Mouse (Mus musculus): ENCODE measurements at regions not wholly inside any gene's neighbourhood (a gene's known extent, or its start where the extent isn't known, plus 50 kb on each side); places are given as distances from the start of the nearest gene placed in this dataset.

DNA sequence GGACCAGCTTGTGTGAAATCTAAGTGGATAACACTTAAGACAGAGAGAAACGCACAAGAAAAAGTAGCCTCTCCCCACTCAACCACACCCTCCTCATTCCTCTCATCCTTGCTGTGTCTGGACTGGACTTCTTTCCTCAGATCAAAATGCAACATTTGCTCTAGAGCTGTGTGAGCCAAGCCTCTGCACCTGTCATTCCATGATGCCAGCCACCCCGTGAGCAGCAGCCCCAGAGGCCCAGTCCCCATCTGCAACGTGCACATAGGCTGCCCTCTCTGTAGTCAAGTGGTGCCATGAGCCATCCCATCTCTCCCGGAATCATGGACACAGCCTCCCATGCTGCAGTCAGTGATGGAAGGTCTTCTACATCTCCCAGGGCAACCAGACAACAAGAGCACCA is 55.1 kb upstream of the Gpc1 start:
- no peak overlapping the region for H3K9ac ChIP-seq
- H3K4me3 ChIP-seq (ENCODE audit: low read depth, low read length), result no peak overlapping the region
- H3K27ac ChIP-seq (ENCODE audit: low read depth, low read length), result no peak overlapping the region
- ATAC-seq (no peak), DNase-seq (no peak)
- TF ChIP-seq CTCF (IDR thresholded peaks at IDR 0.05; ENCODE audit: low read depth), result no peak
- H3K4me1 ChIP-seq (ENCODE audit: insufficient read depth), result no peaks in the 10 kb centered on the region
- no peaks in the 10 kb centered on the region for H3K36me3 ChIP-seq (ENCODE audit: insufficient read depth)
- H3K9me3 ChIP-seq (ENCODE audit: low read length), result no peaks in the 10 kb centered on the region
- H3K4me2 ChIP-seq (ENCODE audit: low read depth), result no peak overlapping the region
- 74% methylated on average over 4 of the region's 4 CpGs for WGBS
- H3K27me3 ChIP-seq (ENCODE audit: insufficient read depth, low read length), result no peaks in the 10 kb centered on the region

DNA sequence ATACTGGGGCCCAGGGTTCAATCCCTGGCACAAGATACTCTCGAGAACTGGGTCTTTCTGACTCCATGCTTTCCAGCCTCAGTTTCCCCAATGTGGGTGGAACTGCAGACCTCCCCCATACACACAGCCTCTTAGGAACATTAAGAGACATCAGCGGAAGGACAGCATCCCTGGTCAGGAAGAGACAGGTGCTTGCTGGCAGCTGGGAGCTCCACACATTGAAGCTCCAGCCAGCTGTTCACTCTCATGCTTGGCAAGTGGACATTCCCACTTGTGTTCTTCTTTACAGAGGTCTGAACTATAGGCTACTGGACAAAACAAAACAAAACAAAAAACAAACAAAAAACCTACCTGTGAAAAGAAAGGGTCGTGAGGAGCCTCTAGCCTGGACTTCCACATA is 55.5 kb upstream of the Gpc1 start:
- no peak overlapping the region for H3K4me2 ChIP-seq (ENCODE audit: low read depth)

DNA sequence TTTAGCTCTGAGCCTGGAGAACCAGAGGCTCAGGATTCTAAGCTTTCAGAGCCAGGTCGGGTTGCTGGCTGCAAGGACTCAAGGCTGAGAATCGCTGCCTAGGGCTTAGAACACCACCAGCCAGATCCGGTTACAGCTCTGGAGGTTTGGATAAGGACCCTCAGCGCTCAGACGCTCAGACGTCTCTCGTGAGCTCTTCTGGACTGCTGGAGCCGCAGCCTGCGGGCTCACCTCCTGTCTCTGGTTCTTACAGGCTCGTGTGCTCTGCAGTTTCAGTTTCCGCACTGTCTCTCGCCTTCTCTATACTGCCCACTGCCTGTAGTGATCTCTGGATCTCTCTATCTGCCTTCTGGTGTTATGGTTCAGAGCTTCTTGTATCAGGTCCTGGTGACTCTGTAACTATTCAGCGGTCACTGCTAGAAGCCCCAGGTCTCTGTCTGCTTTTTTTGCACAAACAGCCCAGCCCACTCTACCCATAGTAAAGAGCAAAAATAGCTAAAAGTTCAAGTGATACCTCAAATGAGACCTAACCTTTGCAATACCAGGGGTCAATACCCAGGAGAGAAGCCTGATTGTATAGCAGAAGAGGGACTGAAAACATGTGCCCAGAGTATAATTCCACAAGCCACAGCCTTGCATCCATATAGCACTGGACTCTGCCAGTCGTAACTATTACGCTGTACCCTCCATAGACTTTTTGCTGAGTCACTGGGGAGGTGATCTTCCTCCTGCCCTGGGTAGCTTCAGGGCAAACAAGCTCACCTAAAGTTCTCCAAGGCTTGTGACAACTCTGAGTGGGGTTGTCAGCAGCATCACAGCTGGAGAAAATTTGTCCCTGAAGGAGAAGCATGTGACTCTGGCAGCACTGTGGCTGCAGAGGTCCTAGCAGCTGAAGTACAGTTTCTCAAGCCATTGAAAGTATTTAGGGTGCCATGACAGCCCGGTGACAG is 56.4 kb upstream of the Gpc1 start:
- Histone ChIP-seq H3K27ac (ENCODE audit: low read depth, low read length) (no peak overlapping the region), H3K9me3 (ENCODE audit: low read length) (no peaks in the 10 kb centered on the region), H3K4me2 (ENCODE audit: low read depth) (no peak overlapping the region), H3K27me3 (ENCODE audit: insufficient read depth, low read length) (no peaks in the 10 kb centered on the region), H3K9ac (no peak overlapping the region), H3K36me3 (ENCODE audit: insufficient read depth) (no peaks in the 10 kb centered on the region), H3K4me1 (ENCODE audit: insufficient read depth) (no peaks in the 10 kb centered on the region), H3K4me3 (ENCODE audit: low read depth, low read length) (no peak overlapping the region)
- TF ChIP-seq CTCF (IDR thresholded peaks at IDR 0.05; ENCODE audit: low read depth), result no peak
- DNase-seq (no peak), ATAC-seq (no peak)
- 49% methylated on average over 16 of the region's 16 CpGs for WGBS

More for the DNA sequence above, 55.5 kb upstream of the Gpc1 start:
- DNase-seq (no peak), ATAC-seq (no peak)
- Histone ChIP-seq H3K4me1 (ENCODE audit: insufficient read depth) (no peaks in the 10 kb centered on the region), H3K4me3 (ENCODE audit: low read depth, low read length) (no peak overlapping the region), H3K27ac (ENCODE audit: low read depth, low read length) (no peak overlapping the region), H3K9me3 (ENCODE audit: low read length) (no peaks in the 10 kb centered on the region), H3K36me3 (ENCODE audit: insufficient read depth) (no peaks in the 10 kb centered on the region), H3K9ac (no peak overlapping the region), H3K27me3 (ENCODE audit: insufficient read depth, low read length) (no peaks in the 10 kb centered on the region)
- 91% methylated on average over 3 of the region's 3 CpGs for WGBS
- TF ChIP-seq CTCF (IDR thresholded peaks at IDR 0.05; ENCODE audit: low read depth), result no peak

DNA sequence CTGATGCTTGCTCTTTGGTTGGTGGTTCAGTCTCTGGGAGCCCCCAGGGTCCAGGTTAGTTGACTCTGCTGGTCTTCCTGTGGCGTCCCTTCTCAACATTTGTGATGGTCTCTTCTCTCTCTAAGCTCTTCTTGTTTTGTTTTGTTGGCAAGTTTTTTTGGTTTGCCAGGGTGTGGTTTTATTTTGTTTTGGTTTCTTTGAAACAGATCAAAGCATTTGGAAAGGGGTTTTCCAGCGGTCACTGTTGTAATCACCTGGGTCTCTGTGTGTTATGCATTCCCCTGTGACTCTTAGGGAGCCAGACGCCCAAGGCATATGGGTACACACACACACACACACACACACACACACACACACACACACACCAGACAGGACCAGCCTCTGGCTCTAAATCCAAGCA is 57.4 kb upstream of the Gpc1 start:
- H3K27ac ChIP-seq (ENCODE audit: low read depth, low read length), result no peak overlapping the region
- no peak for TF ChIP-seq CTCF (IDR thresholded peaks at IDR 0.05; ENCODE audit: low read depth)
- ATAC-seq (no peak), DNase-seq (no peak)
- no peaks in the 10 kb centered on the region for H3K4me1 ChIP-seq (ENCODE audit: insufficient read depth)
- no peaks in the 10 kb centered on the region for H3K36me3 ChIP-seq (ENCODE audit: insufficient read depth)
- 81% methylated on average over 3 of the region's 3 CpGs for WGBS
- no peak overlapping the region for H3K4me2 ChIP-seq (ENCODE audit: low read depth)
- H3K4me3 ChIP-seq (ENCODE audit: low read depth, low read length), result no peak overlapping the region
- H3K27me3 ChIP-seq (ENCODE audit: insufficient read depth, low read length), result no peaks in the 10 kb centered on the region
- H3K9me3 ChIP-seq (ENCODE audit: low read length), result no peaks in the 10 kb centered on the region
- H3K9ac ChIP-seq, result no peak overlapping the region

DNA sequence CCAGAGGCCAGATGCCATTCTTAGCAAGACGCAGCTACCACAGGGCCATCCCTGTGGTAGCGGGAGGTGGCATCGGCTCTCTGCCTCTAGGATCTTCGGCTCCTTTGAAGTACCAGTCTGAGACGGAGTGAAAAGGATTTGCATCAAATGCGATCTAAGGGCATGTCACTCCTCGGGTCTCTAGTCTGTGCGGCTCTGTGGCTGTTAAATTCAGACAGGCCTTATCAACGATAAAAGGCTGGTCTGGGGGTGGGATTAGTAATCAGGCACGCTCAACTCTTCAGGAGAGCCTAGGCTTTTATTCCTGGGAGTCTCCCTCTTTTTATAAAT is 58.7 kb upstream of the Gpc1 start:
- peak; percentile 27; the same call in 1 of the 2 replicates for ATAC-seq
- H3K4me2 ChIP-seq (ENCODE audit: low read depth), result no peak overlapping the region
- H3K9ac ChIP-seq, result no peak overlapping the region
- H3K36me3 ChIP-seq (ENCODE audit: insufficient read depth), result no peaks in the 10 kb centered on the region
- no peak for TF ChIP-seq CTCF (IDR thresholded peaks at IDR 0.05; ENCODE audit: low read depth)
- H3K9me3 ChIP-seq (ENCODE audit: low read length), result no peaks in the 10 kb centered on the region
- 25% methylated on average over 10 of the region's 10 CpGs for WGBS
- no peak overlapping the region for H3K4me3 ChIP-seq (ENCODE audit: low read depth, low read length)
- no peak overlapping the region for H3K27ac ChIP-seq (ENCODE audit: low read depth, low read length)
- no peak for DNase-seq
- H3K27me3 ChIP-seq (ENCODE audit: insufficient read depth, low read length), result no peaks in the 10 kb centered on the region
- no peaks in the 10 kb centered on the region for H3K4me1 ChIP-seq (ENCODE audit: insufficient read depth)

DNA sequence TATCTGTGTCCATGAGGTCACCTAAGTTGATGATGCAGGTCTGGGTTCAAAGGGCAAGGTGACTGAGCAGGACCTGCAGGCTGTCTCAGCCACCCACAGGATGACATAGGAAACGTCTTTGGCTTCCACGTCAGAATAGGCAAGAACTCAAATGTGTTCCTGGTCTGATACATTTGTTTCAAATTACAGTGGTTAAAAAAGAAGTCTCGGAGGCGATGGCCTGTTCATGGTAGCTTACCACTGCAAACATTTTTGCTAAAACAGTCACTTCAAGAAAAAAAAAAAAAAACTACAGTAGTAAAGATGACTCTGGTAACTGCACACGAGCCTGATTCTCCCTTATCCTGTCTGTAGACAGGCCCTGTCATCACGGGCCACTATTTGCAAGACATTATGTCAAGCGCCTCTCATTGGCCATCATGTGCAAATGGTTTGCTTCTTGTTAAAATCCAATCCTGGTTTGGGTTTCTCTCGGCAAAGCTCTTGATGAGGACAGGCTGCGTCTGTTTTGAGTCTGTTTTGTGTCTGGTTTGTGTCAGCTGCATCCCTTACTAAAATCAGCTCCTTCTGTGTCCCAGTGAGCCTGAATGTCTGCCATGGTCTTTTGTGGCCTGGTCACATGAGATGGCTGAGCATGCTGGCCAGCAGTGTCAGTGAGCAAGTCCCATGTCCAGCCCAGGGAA is 59.2 kb upstream of the Gpc1 start:
- WGBS, result 72% methylated on average over 9 of the region's 9 CpGs

DNA sequence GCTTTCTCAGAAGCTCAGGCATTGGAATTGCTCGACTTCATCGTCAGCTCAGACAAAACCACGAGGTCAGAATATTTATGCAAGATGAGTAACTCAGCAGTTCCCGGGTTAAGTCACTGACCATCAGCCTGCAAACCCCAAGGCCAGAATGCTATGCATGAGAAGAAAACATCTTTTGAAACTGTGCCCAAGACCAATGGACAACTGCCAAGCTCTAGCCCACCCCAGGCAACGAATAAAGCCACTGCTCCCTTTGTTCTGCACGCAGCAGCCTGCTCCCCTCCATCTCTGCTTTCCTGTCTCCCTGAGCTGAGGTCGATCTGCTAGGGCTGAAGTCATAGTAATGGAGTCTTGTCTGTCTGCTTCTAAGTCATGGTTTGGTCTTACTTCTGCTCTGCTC is 61.7 kb upstream of the Gpc1 start:
- no peaks in the 10 kb centered on the region for H3K4me1 ChIP-seq (ENCODE audit: insufficient read depth)
- no peak overlapping the region for H3K9ac ChIP-seq
- no peaks in the 10 kb centered on the region for H3K36me3 ChIP-seq (ENCODE audit: insufficient read depth)
- H3K4me2 ChIP-seq (ENCODE audit: low read depth), result no peak overlapping the region
- no peak overlapping the region for H3K4me3 ChIP-seq (ENCODE audit: low read depth, low read length)
- peak; percentile 16; the same call in 1 of the 2 replicates for ATAC-seq
- no peak for TF ChIP-seq CTCF (IDR thresholded peaks at IDR 0.05; ENCODE audit: low read depth)
- WGBS, result 23% methylated on average over 7 of the region's 7 CpGs
- H3K27ac ChIP-seq (ENCODE audit: low read depth, low read length), result 0 out of 2 replicates have a peak overlapping the region, but pooled peaks have one; percentile 29
- H3K9me3 ChIP-seq (ENCODE audit: low read length), result no peaks in the 10 kb centered on the region
- peak; percentile 25 for DNase-seq
- no peaks in the 10 kb centered on the region for H3K27me3 ChIP-seq (ENCODE audit: insufficient read depth, low read length)

More for the DNA sequence above, 59.2 kb upstream of the Gpc1 start:
- Histone ChIP-seq H3K9me3 (ENCODE audit: low read length) (no peaks in the 10 kb centered on the region), H3K4me2 (ENCODE audit: low read depth) (no peak overlapping the region), H3K4me3 (ENCODE audit: low read depth, low read length) (no peak overlapping the region), H3K27ac (ENCODE audit: low read depth, low read length) (no peak overlapping the region), H3K27me3 (ENCODE audit: insufficient read depth, low read length) (no peaks in the 10 kb centered on the region), H3K9ac (no peak overlapping the region), H3K4me1 (ENCODE audit: insufficient read depth) (no peaks in the 10 kb centered on the region), H3K36me3 (ENCODE audit: insufficient read depth) (no peaks in the 10 kb centered on the region)
- DNase-seq (no peak), ATAC-seq (0 out of 2 replicates have a peak, but pooled peaks have one; percentile 16)
- no peak for TF ChIP-seq CTCF (IDR thresholded peaks at IDR 0.05; ENCODE audit: low read depth)

All from forebrain, postnatal 0 days (tissue).